In genomic region chr13:44784551-44784950, GRCm38 (mm10) we compare ENCODE assay signal across 19 mouse cellular contexts. TPM values are rescaled to one million over a fixed set of nuclear protein-coding genes. Genes with fewer than 3 reads are reported as not detected.
DNase-seq lines count a peak whose midpoint lies in the region; ATAC-seq lines count a peak whose summit lies in the region.
"Had no signal": no experiment of that assay in that cellular context is flagged by ENCODE, and none has a peak within 500 bp of the region (broad histone marks: within the 10 kb centered on the region; RNA-seq: fewer than 3 reads in every experiment).

No protein-coding gene starts in this region.

- ATAC-seq in neural tube, embryonic 15.5 days (ENCODE audit: low FRiP score) = no peak
- ATAC-seq: forebrain, embryonic 13.5 days; forebrain, embryonic 15.5 days; forebrain, postnatal 0 days had no signal

- no peaks in the 10 kb centered on the region for H3K9me3 ChIP-seq in neural tube, embryonic 15.5 days (replicated peaks)
- H3K9me3 ChIP-seq: embryonic facial prominence, embryonic 10.5 days; embryonic facial prominence, embryonic 12.5 days; forebrain, embryonic 13.5 days; forebrain, embryonic 15.5 days; G1E had no signal

- DNase-seq in 3T3-L1 (ENCODE audit: low read depth, low spot score) (peak; percentile 58), ZHBTc4 (ENCODE audit: low read depth, low spot score) (peak; percentile 44)
- peak; percentile 58 for DNase-seq in Muller cell, postnatal 12 days (ENCODE audit: inconsistent ontology term)
- DNase-seq in cerebellum, postnatal 25 days = no peak
- no peak for DNase-seq in cerebellum, postnatal 36 days
- DNase-seq: adrenal gland, adult 2 months; adrenal gland, postnatal 10 days; adrenal gland, postnatal 25 days; cerebellum, adult 11 months; cerebellum, adult 2 months; cerebellum, adult 9-10 months; cerebellum, postnatal 10 days; forebrain, postnatal 0 days had no signal

- H3K36me3 ChIP-seq in neural tube, embryonic 15.5 days = no peaks in the 10 kb centered on the region
- H3K36me3 ChIP-seq: embryonic facial prominence, embryonic 12.5 days; forebrain, embryonic 15.5 days had no signal

- H3K4me3 ChIP-seq in neural tube, embryonic 15.5 days (replicated peaks) = no peak overlapping the region
- H3K4me3 ChIP-seq: embryonic facial prominence, embryonic 10.5 days; embryonic facial prominence, embryonic 12.5 days; forebrain, embryonic 13.5 days; forebrain, embryonic 15.5 days had no signal

- H3K9ac ChIP-seq in neural tube, embryonic 15.5 days (replicated peaks) = no peak overlapping the region
- H3K9ac ChIP-seq: embryonic facial prominence, embryonic 12.5 days; forebrain, embryonic 13.5 days; forebrain, embryonic 15.5 days; forebrain, postnatal 0 days had no signal

- no peak overlapping the region for H3K4me2 ChIP-seq in neural tube, embryonic 15.5 days
- H3K4me2 ChIP-seq: embryonic facial prominence, embryonic 12.5 days; forebrain, embryonic 13.5 days; forebrain, embryonic 15.5 days had no signal

- peaks cover 12% of the 10 kb centered on the region; the same call in 1 of the 2 replicates for H3K4me1 ChIP-seq in neural tube, embryonic 15.5 days

- H3K27me3 ChIP-seq in neural tube, embryonic 15.5 days (replicated peaks) = no peaks in the 10 kb centered on the region
- H3K27me3 ChIP-seq: embryonic facial prominence, embryonic 12.5 days; forebrain, embryonic 13.5 days; forebrain, embryonic 15.5 days had no signal

- WGBS in neural tube, embryonic 15.5 days = 58% methylated on average over 1 of the region's 1 CpGs

- no peak overlapping the region for H3K27ac ChIP-seq in neural tube, embryonic 15.5 days (replicated peaks)
- H3K27ac ChIP-seq: embryonic facial prominence, embryonic 10.5 days; embryonic facial prominence, embryonic 12.5 days; forebrain, embryonic 13.5 days; forebrain, embryonic 15.5 days had no signal

RNA-seq across cellular contexts. Expression of gene Jarid2, which starts 55.3 kb away (rescaled TPM):
- polyA plus RNA-seq in neural tube, embryonic 15.5 days (2015; fragmentation: Nextera tagmentation; extraction: Ambion mirVana) = 31.1 and 31.7 TPM in 2 replicates

Comparison
In these comparisons a context has a peak if more than half of its experiments do, and no peak if none do; other contexts are left out.
1. DNase-seq: peak in 3T3-L1 (single experiment), Muller cell, postnatal 12 days (single experiment) and ZHBTc4 (single experiment); none in cerebellum, postnatal 25 days (0 of 2) and cerebellum, postnatal 36 days (0 of 2).